ENCODE assay signal across 8 mouse cellular contexts in the genomic region with DNA sequence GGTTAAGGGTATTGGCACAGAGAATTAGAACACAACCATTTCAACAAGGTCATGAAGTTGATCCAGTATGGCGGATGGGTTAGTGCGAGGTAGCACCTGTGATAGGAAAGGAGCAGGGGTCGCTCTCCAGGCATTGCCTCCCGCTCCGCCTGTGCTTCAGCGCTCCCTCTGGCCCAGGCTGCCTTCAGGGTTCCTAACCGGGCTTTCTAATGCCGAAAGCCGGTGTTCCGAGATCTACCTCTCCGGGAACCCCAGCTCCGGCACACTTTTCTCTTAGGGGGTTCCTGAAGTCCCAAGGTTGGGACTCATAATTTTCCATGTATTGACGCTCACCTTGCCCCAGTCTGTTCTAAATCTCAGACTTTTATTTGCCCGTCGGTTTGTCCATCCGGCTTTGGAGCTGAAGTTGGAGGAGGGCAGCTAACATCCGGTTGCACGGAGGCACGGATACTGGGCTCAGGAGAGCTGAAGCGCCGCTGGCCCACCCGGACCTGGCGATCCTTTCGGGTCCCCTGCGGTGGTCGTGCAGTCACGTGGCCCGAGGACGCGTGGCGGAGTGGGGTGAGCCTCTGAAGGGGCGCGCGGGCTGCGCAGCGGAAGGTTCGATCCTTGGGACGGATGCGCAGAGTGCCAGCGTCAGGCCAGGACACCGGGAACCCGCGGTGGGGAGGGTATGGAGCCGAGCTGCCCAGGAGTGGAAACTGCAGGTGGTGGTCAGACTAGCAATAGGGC. TPM values are rescaled to one million over a fixed set of nuclear protein-coding genes. Genes with fewer than 3 reads are reported as not detected.
A peak's percentile ranks its signal among the peaks of the same experiment; 100 is the strongest.
DNase-seq lines count a peak whose midpoint lies in the region; ATAC-seq and TF ChIP-seq lines count a peak whose summit lies in the region.

A gene (plus strand): TSS at position 427 of the 732 bp plus-strand sequence.

- no peaks in the 10 kb centered on the region for H3K27me3 ChIP-seq in ES-Bruce4 (ENCODE audit: control insufficient read depth, insufficient read depth, low read length, poor library complexity, severe bottlenecking)
- no peaks in the 10 kb centered on the region for H3K27me3 ChIP-seq in lung, embryonic 16.5 days (ENCODE audit: control insufficient read depth, insufficient read depth, low read depth, low read length)

- peak; percentile 26 to 46 for DNase-seq in adrenal gland, postnatal 36 days
- DNase-seq in heart, adult 9 months (ENCODE audit: low spot score in 2 of 2) = peak; percentile 1 to 5
- peak; percentile 25 to 34 for DNase-seq in kidney, adult 8-10 months
- DNase-seq in ovary, postnatal 14 days (ENCODE audit: low spot score) = peak; percentile 21
- peak; percentile 18 to 39 for DNase-seq in urinary bladder, postnatal 36 days (ENCODE audit: low spot score in 2 of 2)
- no peak for DNase-seq in frontal cortex, adult 2 months (ENCODE audit: extremely low spot score in 1 of 2, low spot score in 1 of 2)

- H3K4me1 ChIP-seq in ES-Bruce4 (ENCODE audit: control insufficient read depth, insufficient read depth, low read length) = peaks cover 3% of the 10 kb centered on the region
- 0 out of 2 replicates have a peak, but pooled peaks cover 2% of the 10 kb centered on the region for H3K4me1 ChIP-seq in lung, embryonic 16.5 days (replicated peaks; ENCODE audit: control insufficient read depth, insufficient read depth, low read length)

- WGBS in lung, embryonic 16.5 days = under 1% methylated on average over 44 of the region's 44 CpGs

- no peaks in the 10 kb centered on the region for H3K9me3 ChIP-seq in ES-Bruce4 (replicated peaks; ENCODE audit: control insufficient read depth, insufficient read depth, low read length, poor library complexity, severe bottlenecking)
- no peaks in the 10 kb centered on the region; the same call in 1 of the 2 replicates for H3K9me3 ChIP-seq in lung, embryonic 16.5 days (ENCODE audit: control insufficient read depth, low read length)

- TF ChIP-seq POLR2A in ES-Bruce4 (IDR thresholded peaks at IDR 0.05; ENCODE audit: insufficient read depth, low read length) = no peak

- H3K9ac ChIP-seq in ES-Bruce4 (ENCODE audit: low read depth, poor library complexity, severe bottlenecking) = peak within 1 kb of the TSS; percentile 93
- peak within 1 kb of the TSS; percentile 85 for H3K9ac ChIP-seq in lung, embryonic 16.5 days (ENCODE audit: low read length)

- H3K27ac ChIP-seq in ES-Bruce4 (ENCODE audit: insufficient read depth, low read length) = peak within 1 kb of the TSS; percentile 58
- H3K27ac ChIP-seq in lung, embryonic 16.5 days (ENCODE audit: low read length) = peak within 1 kb of the TSS; percentile 88

- H3K4me3 ChIP-seq in ES-Bruce4 (ENCODE audit: low read depth, low read length) = peak within 1 kb of the TSS; percentile 62
- H3K4me3 ChIP-seq in lung, embryonic 16.5 days (ENCODE audit: low read length) = peak within 1 kb of the TSS; percentile 70

- TF ChIP-seq CTCF in ES-Bruce4 (IDR thresholded peaks at IDR 0.05; ENCODE audit: low read depth, low read length) = no peak

- peaks cover 8% of the 10 kb centered on the region for H3K36me3 ChIP-seq in ES-Bruce4 (ENCODE audit: control insufficient read depth, insufficient read depth, low read length, poor library complexity, severe bottlenecking)
- peaks cover 7% of the 10 kb centered on the region for H3K36me3 ChIP-seq in lung, embryonic 16.5 days (ENCODE audit: control insufficient read depth, insufficient read depth, low read length)

- TF ChIP-seq EP300 in ES-Bruce4 (IDR thresholded peaks at IDR 0.05; ENCODE audit: insufficient read depth, low read depth, low read length) = no peak

- ATAC-seq in lung, embryonic 16.5 days (ENCODE audit: low read depth) = peak; percentile 82

- peak within 1 kb of the TSS; percentile 82 for H3K4me2 ChIP-seq in lung, embryonic 16.5 days (ENCODE audit: low read depth, low read length)

RNA-seq across cellular contexts. Expression of the gene that starts here (rescaled TPM):
- 3.6 and 3.8 TPM in 2 replicates for polyA plus RNA-seq in ES-Bruce4 (2011; ENCODE audit: insufficient read depth, insufficient read length, low read depth, missing spikeins)
- total RNA-seq in adrenal gland, postnatal 36 days (2021) = under 1 TPM; 0.66 to 0.76 TPM
- 11.3 and 12.8 TPM in 2 replicates for polyA plus RNA-seq in lung, embryonic 16.5 days (2015; fragmentation: Nextera tagmentation; extraction: Ambion mirVana)
- 0.67 and 0.84 TPM in 2 replicates for polyA plus RNA-seq in frontal cortex, adult 2 months (2012; rRNA removed)

Comparison
In these comparisons a context has a peak if more than half of its experiments do, and no peak if none do; other contexts are left out.
1. Peak in DNase-seq in adrenal gland, postnatal 36 days; RNA of the gene not detected or under 1 TPM.
2. DNase-seq: peak in heart, adult 9 months (2 of 2), kidney, adult 8-10 months (2 of 2), ovary, postnatal 14 days (single experiment) and urinary bladder, postnatal 36 days (2 of 2); none in frontal cortex, adult 2 months (0 of 2).